Mouse (Mus musculus) embryonic facial prominence, embryonic 14.5 days (tissue): ENCODE measurements at regions not wholly inside any gene's neighbourhood (a gene's known extent, or its start where the extent isn't known, plus 50 kb on each side); places are given as distances from the start of the nearest gene placed in this dataset.

ENCODE experiments used
- ATAC-seq: fragments of 200-750 bp; cut with Nextera tagmentation; 2 replicates; pipeline ENCODE4 v1.8.0; 2017; ENCODE audit warnings: low read depth, moderate number of reproducible peaks, moderate TSS enrichment
- DNase-seq: peaks from one replicate; pipeline ENCODE4 v3.0.0-alpha.2; 2015; ENCODE audit warnings: low spot score
- H3K27ac ChIP-seq: fragments of 300-500 bp; sonication (generic); replicated peaks from 2 replicates; pipeline ENCODE4 v1.5.1; 2014; ENCODE audit warnings: low read depth, mild to moderate bottlenecking, low read length, moderate library complexity
- H3K27me3 ChIP-seq: fragments of 300-500 bp; sonication (generic); replicated peaks from 2 replicates; pipeline ENCODE4 v1.6.1; 2014; ENCODE audit warnings: low read length; ENCODE audit not compliant: control insufficient read depth, insufficient read depth
- H3K36me3 ChIP-seq: fragments of 300-500 bp; sonication (generic); 2 replicates; pipeline ENCODE4 v1.6.1; 2014; ENCODE audit warnings: low read length, mixed read lengths; ENCODE audit not compliant: control insufficient read depth, insufficient read depth
- H3K4me1 ChIP-seq: fragments of 300-500 bp; sonication (generic); 2 replicates; pipeline ENCODE4 v1.6.1; 2014; ENCODE audit warnings: antibody characterized with exemption, low read length; ENCODE audit not compliant: control insufficient read depth, insufficient read depth
- H3K4me2 ChIP-seq: fragments of 300-500 bp; sonication (generic); 2 replicates; pipeline ENCODE4 v1.6.1; 2014; ENCODE audit warnings: low read depth, mild to moderate bottlenecking, low read length, moderate library complexity, mixed read lengths
- H3K4me3 ChIP-seq: fragments of 300-500 bp; sonication (generic); 2 replicates; pipeline ENCODE4 v1.5.1; 2014; ENCODE audit warnings: low read depth, mild to moderate bottlenecking, low read length
- H3K9ac ChIP-seq: fragments of 300-500 bp; sonication (generic); 2 replicates; pipeline ENCODE4 v1.6.1; 2014; ENCODE audit warnings: low read depth, mild to moderate bottlenecking, low read length, moderate library complexity, mixed read lengths
- H3K9me3 ChIP-seq: fragments of 300-500 bp; sonication (generic); 2 replicates; pipeline ENCODE4 v1.6.1; 2016; ENCODE audit warnings: low read length; ENCODE audit not compliant: control insufficient read depth
- WGBS: fragments of 180-500 bp; shearing (Covaris S2); extraction: QIAGEN DNeasy Blood & Tissue Kit; methylation state at CpG from one replicate; pipeline ENCODE4 v1.1.7; 2014; 5-methylcytosine and 5-hydroxymethylcytosine counted together

DNA sequence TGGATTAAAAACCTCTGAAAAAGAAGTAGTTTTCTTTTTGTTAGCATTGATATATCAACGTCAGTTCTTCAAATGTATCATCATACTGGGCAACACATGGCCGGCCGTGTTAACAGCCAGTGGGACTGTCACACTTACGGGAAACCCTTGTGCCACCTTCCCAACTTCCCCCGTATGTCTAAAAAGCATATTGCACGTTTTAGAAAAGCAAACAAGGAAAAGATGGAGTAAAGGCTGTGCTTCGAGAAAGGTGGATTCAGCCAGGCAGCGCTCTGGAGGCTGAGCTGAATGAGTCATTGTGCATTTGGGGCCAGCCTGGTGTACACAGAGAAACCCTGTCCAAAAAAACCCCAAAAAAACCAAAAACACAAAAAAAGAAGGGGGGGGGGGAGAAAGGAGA lies 193.4 kb downstream of the 3100002H09Rik start:
- H3K27me3 ChIP-seq, result no peaks in the 10 kb centered on the region
- H3K4me1 ChIP-seq, result no peaks in the 10 kb centered on the region
- DNase-seq (no peak), ATAC-seq (no peak)
- no peak overlapping the region for H3K4me3 ChIP-seq
- no peaks in the 10 kb centered on the region for H3K36me3 ChIP-seq
- H3K4me2 ChIP-seq, result no peak overlapping the region
- H3K27ac ChIP-seq, result no peak overlapping the region
- 67% methylated on average over 8 of the region's 8 CpGs for WGBS
- no peaks in the 10 kb centered on the region for H3K9me3 ChIP-seq
- no peak overlapping the region for H3K9ac ChIP-seq

- no peak overlapping the region for H3K27ac ChIP-seq
- H3K4me3 ChIP-seq, result no peak overlapping the region
- no peak overlapping the region for H3K9ac ChIP-seq
- H3K27me3 ChIP-seq, result no peaks in the 10 kb centered on the region
- no peaks in the 10 kb centered on the region for H3K9me3 ChIP-seq
- no peaks in the 10 kb centered on the region for H3K4me1 ChIP-seq
- 94% methylated on average over 6 of the region's 6 CpGs for WGBS
- DNase-seq (no peak), ATAC-seq (no peak)
- H3K4me2 ChIP-seq, result no peak overlapping the region
- H3K36me3 ChIP-seq, result no peaks in the 10 kb centered on the region
Measured at GRCm38 (mm10) chr4:124416266-124416665, 194.3 kb downstream of the 3100002H09Rik start.

GRCm38 (mm10) chr4:124414386-124414785 lies 196.2 kb downstream of the 3100002H09Rik start:
- Histone ChIP-seq H3K27ac (no peak overlapping the region), H3K4me1 (no peaks in the 10 kb centered on the region), H3K4me3 (no peak overlapping the region), H3K36me3 (no peaks in the 10 kb centered on the region), H3K27me3 (no peaks in the 10 kb centered on the region), H3K9ac (no peak overlapping the region), H3K4me2 (no peak overlapping the region), H3K9me3 (no peaks in the 10 kb centered on the region)
- no peak for DNase-seq
- no peak for ATAC-seq
- 82% methylated on average over 7 of the region's 7 CpGs for WGBS

DNA sequence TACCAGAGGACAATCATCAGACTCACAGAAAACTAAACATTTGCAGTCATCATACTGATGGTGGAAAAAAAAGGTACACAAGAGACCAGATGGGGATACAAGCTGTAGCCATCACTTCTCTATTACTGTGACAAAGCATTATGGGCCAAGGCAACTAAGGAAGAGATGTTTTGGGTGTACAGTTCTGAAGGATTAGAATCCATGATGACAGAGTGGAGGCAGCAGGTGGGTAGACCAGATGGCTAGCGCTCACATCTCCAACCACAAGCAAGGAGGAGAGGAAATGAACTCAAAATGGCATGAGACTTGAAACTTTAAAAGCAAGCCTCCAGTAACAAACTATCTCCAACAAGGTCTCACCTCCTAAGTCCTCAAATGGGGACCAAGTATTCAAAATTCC lies 201.3 kb downstream of the 3100002H09Rik start:
- WGBS, result 92% methylated on average over 1 of the region's 1 CpGs
- Histone ChIP-seq H3K27me3 (no peaks in the 10 kb centered on the region), H3K27ac (no peak overlapping the region), H3K4me2 (no peak overlapping the region), H3K4me1 (no peaks in the 10 kb centered on the region), H3K4me3 (no peak overlapping the region), H3K9ac (no peak overlapping the region), H3K9me3 (no peaks in the 10 kb centered on the region), H3K36me3 (no peaks in the 10 kb centered on the region)
- DNase-seq, result no peak
- ATAC-seq, result no peak

DNA sequence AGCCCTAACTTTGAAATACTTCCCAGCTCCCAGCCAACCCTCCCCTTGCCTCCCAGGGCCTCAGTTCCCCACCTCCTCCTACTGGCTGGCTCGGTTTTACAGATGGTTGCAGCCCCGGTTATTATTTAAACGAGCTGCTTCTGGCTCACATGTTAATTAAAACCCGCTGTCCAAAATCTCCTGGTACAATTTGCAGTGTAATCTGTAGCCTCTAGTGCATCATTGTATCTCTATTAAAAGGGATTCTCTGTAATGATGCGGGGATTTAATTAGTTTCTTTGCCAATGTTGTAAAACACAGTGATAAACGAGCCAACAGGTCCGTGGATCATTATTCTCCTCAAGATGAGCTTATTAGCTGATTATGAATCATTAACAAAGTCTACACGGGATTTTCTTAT lies 208.5 kb downstream of the 3100002H09Rik start:
- Histone ChIP-seq H3K27ac (no peak overlapping the region), H3K4me1 (0 out of 2 replicates have a peak, but pooled peaks cover 10% of the 10 kb centered on the region), H3K9me3 (no peaks in the 10 kb centered on the region), H3K4me2 (no peak overlapping the region), H3K36me3 (no peaks in the 10 kb centered on the region), H3K27me3 (no peaks in the 10 kb centered on the region), H3K9ac (no peak overlapping the region), H3K4me3 (no peak overlapping the region)
- WGBS, result 53% methylated on average over 8 of the region's 8 CpGs
- ATAC-seq (no peak), DNase-seq (peak; percentile 42)

GRCm38 (mm10) chr4:124400741-124401140 lies 209.9 kb downstream of the 3100002H09Rik start:
- Histone ChIP-seq H3K4me1 (0 out of 2 replicates have a peak, but pooled peaks cover 13% of the 10 kb centered on the region), H3K9me3 (no peaks in the 10 kb centered on the region), H3K9ac (no peak overlapping the region), H3K36me3 (no peaks in the 10 kb centered on the region), H3K4me3 (no peak overlapping the region), H3K4me2 (no peak overlapping the region), H3K27me3 (no peaks in the 10 kb centered on the region), H3K27ac (no peak overlapping the region)
- WGBS, result 76% methylated on average over 8 of the region's 8 CpGs
- ATAC-seq (peak; percentile 63), DNase-seq (no peak)

DNA sequence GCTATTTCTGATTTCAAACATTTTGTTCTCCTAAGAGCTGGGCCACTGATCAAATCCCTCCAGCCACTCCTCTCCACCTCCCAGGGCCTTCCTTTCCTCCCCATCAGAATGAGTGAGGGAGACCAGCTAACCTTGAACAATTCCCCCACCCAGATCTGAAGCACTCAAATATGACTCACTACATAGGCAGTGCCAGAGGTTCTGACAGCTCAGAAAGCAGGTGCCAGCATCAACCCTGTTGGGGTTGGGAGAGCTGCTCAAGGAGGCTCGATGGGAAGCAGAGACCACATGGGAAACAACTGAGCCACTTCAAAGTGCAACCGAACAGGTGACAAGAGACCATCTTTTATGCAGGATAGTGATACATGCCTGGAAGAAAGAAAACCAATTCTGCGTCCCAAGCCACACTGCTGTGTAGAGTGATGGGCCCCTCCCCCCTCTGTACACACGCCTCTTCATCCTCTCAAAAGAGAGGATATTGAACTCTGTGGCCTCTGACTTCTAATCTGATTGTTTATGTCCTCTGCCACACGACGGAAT lies 210.4 kb downstream of the 3100002H09Rik start:
- 0 out of 2 replicates have a peak, but pooled peaks cover 13% of the 10 kb centered on the region for H3K4me1 ChIP-seq
- no peaks in the 10 kb centered on the region for H3K27me3 ChIP-seq
- no peak overlapping the region for H3K4me3 ChIP-seq
- H3K4me2 ChIP-seq, result no peak overlapping the region
- DNase-seq (no peak), ATAC-seq (no peak)
- no peak overlapping the region for H3K9ac ChIP-seq
- 65% methylated on average over 6 of the region's 6 CpGs for WGBS
- no peaks in the 10 kb centered on the region for H3K36me3 ChIP-seq
- H3K27ac ChIP-seq, result no peak overlapping the region
- no peaks in the 10 kb centered on the region for H3K9me3 ChIP-seq

GRCm38 (mm10) chr4:124398354-124398753 lies 212.2 kb downstream of the 3100002H09Rik start:
- WGBS, result 30% methylated on average over 9 of the region's 9 CpGs
- no peaks in the 10 kb centered on the region for H3K36me3 ChIP-seq
- no peak overlapping the region for H3K4me2 ChIP-seq
- H3K4me3 ChIP-seq, result no peak overlapping the region
- no peaks in the 10 kb centered on the region for H3K27me3 ChIP-seq
- ATAC-seq (no peak), DNase-seq (no peak)
- no peak overlapping the region for H3K9ac ChIP-seq
- peaks cover 26% of the 10 kb centered on the region for H3K4me1 ChIP-seq
- H3K9me3 ChIP-seq, result no peaks in the 10 kb centered on the region
- H3K27ac ChIP-seq, result no peak overlapping the region

DNA sequence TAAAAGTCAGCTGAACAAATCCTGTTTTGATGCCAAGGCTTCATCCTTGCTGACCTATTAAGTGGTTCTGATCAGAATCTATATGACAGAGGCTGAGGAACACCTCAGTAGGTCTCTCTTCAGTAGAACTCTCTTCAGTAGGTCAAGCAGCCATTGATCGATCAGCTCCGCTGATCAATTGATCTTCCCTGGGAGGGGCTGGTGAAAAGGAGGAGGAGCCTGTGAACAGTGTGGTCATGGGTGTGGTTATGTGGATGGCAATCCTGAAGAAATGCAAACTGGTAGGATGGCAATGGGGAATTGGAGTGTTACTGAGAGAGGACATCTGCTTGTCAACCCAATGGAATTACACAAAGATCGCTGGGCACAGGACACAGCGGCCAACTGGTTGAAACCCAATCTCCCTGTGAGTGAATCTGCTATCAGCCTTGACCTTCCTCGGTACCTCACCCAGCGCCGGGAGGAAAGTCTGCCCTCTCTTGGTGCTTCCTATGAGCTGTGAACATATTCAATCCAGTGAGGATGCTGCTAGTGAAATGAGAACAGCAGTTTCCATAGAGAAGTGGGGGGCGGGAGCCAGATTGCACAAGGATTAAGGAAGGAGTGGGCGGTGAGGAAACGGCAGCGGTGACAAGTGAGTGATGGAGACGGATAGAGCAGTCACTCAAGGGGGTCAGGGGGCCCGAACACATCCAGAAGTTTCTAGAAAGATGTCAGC lies 213.9 kb downstream of the 3100002H09Rik start:
- H3K36me3 ChIP-seq, result no peaks in the 10 kb centered on the region
- no peak for DNase-seq
- no peak overlapping the region for H3K27ac ChIP-seq
- peaks cover 22% of the 10 kb centered on the region for H3K4me1 ChIP-seq
- no peak overlapping the region for H3K9ac ChIP-seq
- no peak overlapping the region for H3K4me2 ChIP-seq
- H3K27me3 ChIP-seq, result no peaks in the 10 kb centered on the region
- no peak for ATAC-seq
- H3K9me3 ChIP-seq, result no peaks in the 10 kb centered on the region
- WGBS, result 60% methylated on average over 13 of the region's 13 CpGs
- H3K4me3 ChIP-seq, result no peak overlapping the region
